Mouse (Mus musculus): ENCODE measurements around the gene Dglucy.

GRCm38 (mm10) chr12:100831021-100831420 lies 52.2 kb downstream of the Dglucy start:
- TF ChIP-seq CTCF (conservative IDR thresholded peaks at IDR 0.05; ENCODE audit: low read length), result no peak
- TF ChIP-seq NANOG (IDR thresholded peaks at IDR 0.05; ENCODE audit: borderline replicate concordance, low read length), result no peak
